Mouse (Mus musculus): ENCODE data around the gene Rac2.

Gene Rac2

GRCm38 (mm10) chr15:78572658-78573397 is at the start of gene Rac2:
Rac2 (minus strand) TSS chr15:78572783.
- DNase-seq, result no peak

DNA sequence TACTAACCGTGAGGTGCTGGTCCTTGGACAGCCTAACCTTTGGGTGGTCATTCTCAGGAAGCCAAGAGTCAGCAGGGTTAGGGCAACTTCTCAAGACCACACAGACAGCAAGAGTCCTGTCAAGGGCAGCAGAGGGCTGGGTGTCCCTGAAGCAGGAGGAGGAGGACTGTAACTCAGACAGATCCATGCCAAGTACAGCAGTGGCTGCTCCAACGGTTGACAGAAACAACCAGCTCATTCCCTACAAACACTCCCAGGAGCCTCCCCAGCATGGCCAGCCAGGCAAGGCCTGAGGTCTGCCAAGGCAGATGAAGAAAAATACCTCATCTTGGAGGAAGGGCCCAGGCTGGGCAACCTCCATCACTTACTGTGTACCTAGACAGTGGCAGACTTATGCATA is 44.4 kb upstream of the Rac2 start:
- no peak for DNase-seq

GRCm38 (mm10) chr15:78614536-78614935 is 42.0 kb upstream of the Rac2 start:
- no peak for DNase-seq

GRCm38 (mm10) chr15:78610705-78611462 is 38.3 kb upstream of the Rac2 start:
- DNase-seq, result no peak

DNA sequence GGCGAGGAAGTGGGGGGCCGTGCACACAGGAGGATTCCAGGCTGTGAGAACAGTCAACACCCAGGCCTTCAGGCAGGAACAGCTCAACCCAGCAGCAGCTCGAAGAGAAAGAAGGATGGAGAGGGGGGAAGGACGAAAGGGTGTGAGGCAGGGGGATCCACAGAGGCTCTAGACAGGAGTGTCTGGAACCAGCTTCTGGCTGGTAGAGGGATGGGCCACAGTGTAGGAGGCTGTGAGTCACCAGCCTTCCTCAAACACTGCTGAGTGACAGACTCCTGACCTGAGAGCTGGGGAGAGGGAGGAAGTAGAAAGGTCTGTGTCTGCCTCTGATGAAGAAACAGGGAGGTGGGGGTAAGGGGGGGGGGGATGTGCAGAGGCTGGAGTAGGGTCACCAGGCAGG is 34.9 kb upstream of the Rac2 start:
- DNase-seq, result no peak

- DNase-seq, result peak; percentile 90 to 94
These were observed 33.5 kb upstream of the Rac2 start for GRCm38 (mm10) chr15:78606059-78606458.

- no peak for DNase-seq
These were observed 32.8 kb upstream of the Rac2 start for GRCm38 (mm10) chr15:78605371-78605791.

DNA sequence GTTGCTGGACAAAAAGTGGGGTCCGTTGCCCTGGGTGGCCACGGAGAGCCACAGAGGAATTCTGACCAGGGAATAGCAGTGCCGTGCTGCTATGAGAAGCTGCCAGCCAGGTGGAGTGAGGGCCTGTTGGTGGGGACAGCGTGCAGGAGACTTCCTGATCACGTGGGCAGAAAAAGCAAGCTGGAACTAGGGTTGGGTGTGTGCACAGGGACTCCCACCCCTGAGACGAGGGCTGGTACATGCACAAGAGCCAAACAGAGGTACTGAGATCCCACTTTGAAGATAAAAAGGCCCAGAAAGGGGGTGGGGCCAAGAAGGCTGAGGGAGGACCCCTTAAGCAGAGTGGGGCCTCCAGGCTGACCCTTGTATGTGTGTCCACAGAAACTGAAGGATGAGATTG is 31.7 kb upstream of the Rac2 start:
- DNase-seq, result no peak

- no peak for DNase-seq
These were observed 28.6 kb upstream of the Rac2 start for GRCm38 (mm10) chr15:78601180-78601579.

DNA sequence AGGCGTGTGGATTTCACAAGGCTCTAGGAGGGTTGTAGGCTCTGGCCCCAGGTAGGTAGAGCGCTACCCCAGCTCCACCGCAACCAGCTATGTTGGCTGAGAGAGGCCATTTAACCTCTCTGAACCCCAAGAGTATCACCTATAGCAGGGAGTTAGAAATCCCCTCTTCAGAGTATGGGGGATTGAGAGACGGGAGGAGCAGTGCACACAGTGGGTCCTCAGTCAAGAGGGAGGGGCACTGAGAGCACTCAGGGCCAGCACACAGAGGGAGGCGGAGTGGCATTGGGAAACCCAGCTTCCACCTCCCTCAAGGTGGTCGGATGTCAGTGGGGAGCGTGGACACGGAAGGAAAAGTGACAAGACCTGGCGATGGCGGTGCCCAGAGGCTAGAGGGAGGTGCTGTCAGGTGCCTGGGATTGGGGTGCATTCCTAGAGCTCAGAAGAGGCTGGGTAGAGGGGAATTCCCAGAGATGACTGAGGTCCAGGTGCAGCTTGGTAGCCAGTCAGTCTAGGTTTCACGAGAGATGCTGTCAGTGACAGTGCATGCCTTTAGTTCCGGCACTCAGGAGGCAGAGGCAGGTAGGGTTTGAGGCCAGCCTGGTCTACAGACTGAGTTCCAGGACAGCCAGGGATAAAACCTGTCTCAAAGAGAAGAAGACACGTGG is 27.1 kb upstream of the Rac2 start:
- no peak for DNase-seq

DNA sequence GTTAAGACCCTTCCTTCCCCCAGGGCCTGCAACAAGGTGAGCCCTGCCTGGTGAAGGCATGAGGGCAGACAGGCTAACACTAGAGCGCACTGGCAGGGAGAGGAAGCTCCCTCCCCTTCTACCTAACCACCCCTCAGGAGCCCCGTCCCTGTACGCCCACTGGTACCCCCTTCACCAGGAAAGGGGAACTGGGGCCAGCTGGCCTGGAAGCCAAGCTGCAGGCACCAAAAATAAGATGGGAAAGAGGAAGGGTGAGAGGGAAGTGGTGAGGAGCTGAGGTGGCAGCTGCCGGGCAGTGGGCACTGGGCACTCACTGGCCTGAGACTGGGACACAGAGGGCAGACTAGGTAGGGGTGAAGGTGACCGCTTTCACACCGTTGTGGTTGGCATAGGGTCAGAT is 26.5 kb upstream of the Rac2 start:
- no peak for DNase-seq

DNA sequence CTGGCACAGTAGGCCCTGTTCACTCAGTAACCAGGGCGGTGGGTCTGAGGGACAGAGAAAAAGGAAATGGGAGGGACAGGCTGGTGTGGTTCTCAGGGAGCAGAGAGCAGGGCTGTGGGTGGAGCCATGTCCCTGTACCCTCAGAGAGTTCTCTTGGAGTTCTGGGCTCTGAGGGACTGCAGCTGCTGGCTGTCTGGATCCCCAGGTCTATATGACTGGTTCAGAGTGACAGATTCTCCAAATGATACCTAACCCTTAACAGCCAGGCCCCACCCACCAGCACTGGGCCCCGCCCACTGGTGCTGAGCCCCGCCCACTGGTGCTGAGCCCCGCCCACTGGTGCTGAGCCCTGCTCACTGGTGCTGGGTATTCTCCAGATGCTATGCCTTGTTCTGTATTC is 25.1 kb upstream of the Rac2 start:
- no peak for DNase-seq

DNA sequence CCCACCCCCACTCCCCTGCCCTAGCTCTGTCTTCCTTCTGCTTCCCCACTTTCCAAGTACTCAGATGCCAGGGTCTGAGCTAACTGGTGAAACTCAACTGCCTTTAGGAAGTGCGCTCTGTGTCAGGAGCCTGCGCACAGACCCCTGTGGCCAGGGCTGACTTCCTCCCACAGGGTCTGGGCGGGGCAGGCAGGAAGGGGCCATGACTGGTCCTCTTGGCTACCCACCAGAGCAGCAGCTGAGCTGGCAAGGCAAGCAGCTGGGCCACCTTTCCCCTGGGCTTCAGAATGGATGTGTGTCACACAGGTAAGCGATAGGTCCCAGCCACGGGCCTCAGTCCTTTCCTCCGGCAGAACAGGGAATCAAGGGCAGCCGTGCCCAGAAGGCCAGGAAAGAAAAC is 24.3 kb upstream of the Rac2 start, which contains the start of gene Cyth4:
TSS of gene Cyth4 (plus strand) at position 134 of the 400 bp plus-strand sequence.
- no peak for DNase-seq

GRCm38 (mm10) chr15:78596504-78596903 is 23.9 kb upstream of the Rac2 start:
- DNase-seq, result no peak

GRCm38 (mm10) chr15:78595468-78595867 is 22.9 kb upstream of the Rac2 start:
- DNase-seq, result no peak

GRCm38 (mm10) chr15:78594831-78595230 is 22.2 kb upstream of the Rac2 start:
- no peak for DNase-seq

DNA sequence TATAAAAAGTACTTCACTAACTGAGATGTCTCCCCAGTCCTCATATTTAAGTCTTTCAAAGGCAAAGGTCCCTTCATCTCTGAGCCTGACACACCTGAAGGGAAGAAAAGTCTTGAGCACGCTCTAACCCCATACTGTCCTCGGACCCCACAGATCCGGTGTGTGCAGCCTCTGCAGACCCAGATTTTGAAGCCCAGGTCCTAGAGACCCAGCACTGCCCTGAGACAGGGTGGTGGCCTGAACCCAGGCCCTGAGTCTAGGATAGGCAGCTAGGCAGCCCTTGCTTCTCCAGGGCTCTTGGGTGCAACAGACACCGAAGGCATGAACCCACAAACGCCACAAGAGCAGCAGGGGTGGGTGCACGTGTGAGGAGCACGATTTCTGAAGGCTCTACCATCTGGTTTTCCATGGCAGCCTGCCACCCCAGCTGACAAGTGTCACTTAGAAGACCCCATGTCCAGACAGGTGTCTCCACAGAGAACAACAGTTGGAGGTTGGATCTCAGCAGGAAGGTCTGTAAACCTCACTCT is 21.4 kb upstream of the Rac2 start:
- DNase-seq, result no peak

- no peak for DNase-seq
These were observed 19.9 kb upstream of the Rac2 start for GRCm38 (mm10) chr15:78592452-78592968.

DNA sequence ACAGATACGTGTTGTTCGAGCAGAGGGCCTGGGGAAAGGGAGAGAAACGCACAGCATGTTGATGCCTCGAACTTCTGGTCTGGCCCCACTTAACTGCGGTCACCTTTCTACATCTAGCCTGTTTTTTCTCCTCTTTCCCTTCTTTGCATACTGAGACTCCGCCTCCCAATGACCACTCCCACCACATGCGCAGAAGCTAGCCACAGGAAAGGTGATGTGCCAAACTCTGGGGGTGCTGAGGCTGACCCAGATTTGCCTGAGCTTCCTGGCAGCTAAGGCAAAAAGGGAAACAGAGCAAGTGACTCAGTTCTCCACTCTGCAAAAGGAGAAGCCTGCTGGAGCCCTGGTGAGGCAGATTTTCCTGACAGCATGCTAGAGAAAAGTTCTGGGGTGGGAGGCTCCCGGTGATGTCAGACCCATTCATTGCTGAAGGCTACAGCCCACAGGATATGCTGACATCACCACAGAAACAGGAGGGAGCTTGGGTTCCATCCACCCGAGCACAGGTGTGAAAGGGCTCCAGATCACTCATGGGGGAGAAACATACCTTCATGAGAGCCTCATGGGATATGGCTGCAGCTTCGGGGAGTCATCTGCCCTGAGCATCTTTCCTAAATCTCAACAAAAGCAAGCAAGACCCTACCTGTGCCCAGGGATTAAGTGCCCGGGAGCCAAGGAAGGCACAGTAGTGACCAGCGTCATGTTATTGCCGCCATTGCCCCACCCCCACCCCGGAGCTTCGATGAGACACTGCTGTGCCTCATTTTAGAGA is 19.3 kb upstream of the Rac2 start:
- no peak for DNase-seq

- no peak for DNase-seq
These were observed 18.2 kb upstream of the Rac2 start for GRCm38 (mm10) chr15:78590785-78591184.

DNA sequence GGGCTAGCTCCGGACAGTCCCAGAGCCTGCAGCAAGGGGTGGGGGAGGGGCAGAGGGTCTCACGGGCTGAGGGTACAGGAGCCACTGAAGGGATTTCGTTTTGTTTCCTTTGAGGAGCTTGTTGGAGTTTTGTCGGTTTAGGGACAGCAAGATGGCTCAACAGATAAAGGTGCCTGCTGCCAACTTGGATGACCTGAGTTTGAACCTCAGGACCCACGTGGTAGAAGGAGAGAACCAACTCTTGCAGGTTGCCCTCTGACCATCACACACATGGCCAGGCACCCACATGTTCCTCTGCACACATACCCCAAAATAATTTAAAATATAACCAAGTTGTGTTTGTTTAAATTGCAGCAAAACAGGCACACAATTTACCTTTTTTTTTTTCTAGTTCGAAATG is 17.4 kb upstream of the Rac2 start:
- DNase-seq, result no peak

DNA sequence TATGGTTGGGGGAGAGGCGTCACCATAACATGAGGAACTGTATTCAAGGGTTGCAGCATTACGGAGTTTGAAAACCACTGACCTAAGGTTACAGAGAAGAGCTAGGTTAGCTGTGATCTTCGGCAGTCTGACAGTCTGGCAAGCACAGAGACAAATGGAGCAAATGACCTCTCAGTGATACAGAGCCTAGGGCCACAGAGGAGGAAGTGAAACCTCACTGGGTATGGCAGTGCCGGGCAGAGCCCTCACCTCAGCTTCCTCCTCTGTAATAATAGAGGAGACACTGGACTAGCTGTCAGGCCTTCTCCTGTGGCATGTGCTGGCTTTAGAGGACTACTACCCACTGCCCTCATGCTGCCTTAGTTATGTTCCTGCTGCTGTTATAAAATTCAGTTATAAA is 16.3 kb upstream of the Rac2 start:
- no peak for DNase-seq
